Mouse (Mus musculus) layer of hippocampus, postnatal 25 days (tissue): ENCODE data around the gene Spag6. TPM values are rescaled to one million over a fixed set of nuclear protein-coding genes. Genes with fewer than 3 reads are reported as not detected.
A peak's percentile ranks its signal among the peaks of the same experiment; 100 is the strongest.

Experiments
- DNase-seq, 2 experiments: peaks; one replicate each; pipeline ENCODE4 v3.0.0; 2022; ENCODE audit warnings: mixed read lengths in 2 of 2, low spot score in 1 of 2; ENCODE audit errors: extremely low spot score in 1 of 2
- total RNA-seq, 2 experiments: library from RNA; stranded (reverse); gene quantifications; 2 replicates each; pipeline ENCODE4 v1.2.3; 2021

Gene Spag6
- total RNA-seq, 2 experiments from 2014 or later, result 3.8 to 5.5 TPM

GRCm38 (mm10) chr2:18687671-18688170, 6.1 kb upstream of the Spag6 start:
- no peak for DNase-seq

- DNase-seq, result no peak
Observed at GRCm38 (mm10) chr2:18688286-18688685, 5.5 kb upstream of the Spag6 start.

GRCm38 (mm10) chr2:18688708-18689063, 5.1 kb upstream of the Spag6 start:
- peak; percentile 42 to 43 for DNase-seq

- peak; percentile 36 to 41 for DNase-seq
Observed at GRCm38 (mm10) chr2:18689064-18689921, 4.5 kb upstream of the Spag6 start.

- peak; percentile 35 to 49 for DNase-seq
Observed at GRCm38 (mm10) chr2:18690055-18690691, 3.7 kb upstream of the Spag6 start.

- no peak for DNase-seq
Observed at GRCm38 (mm10) chr2:18690756-18691155, 3.1 kb upstream of the Spag6 start.

GRCm38 (mm10) chr2:18692031-18692430, 1.8 kb upstream of the Spag6 start:
- no peak for DNase-seq

- no peak for DNase-seq
Observed at GRCm38 (mm10) chr2:18692548-18692947, 1.3 kb upstream of the Spag6 start.

GRCm38 (mm10) chr2:18693491-18693870, 351 bp upstream of the Spag6 start:
- DNase-seq, result no peak

GRCm38 (mm10) chr2:18694611-18694950, 749 bp downstream of the Spag6 start:
- no peak for DNase-seq

- no peak for DNase-seq
Observed at GRCm38 (mm10) chr2:18695163-18695562, 1.3 kb downstream of the Spag6 start.

- DNase-seq, result no peak
Observed at GRCm38 (mm10) chr2:18695629-18696150, 1.9 kb downstream of the Spag6 start.

- no peak for DNase-seq
Observed at GRCm38 (mm10) chr2:18697591-18698244, 3.9 kb downstream of the Spag6 start.

GRCm38 (mm10) chr2:18698663-18699385, 5.0 kb downstream of the Spag6 start:
- no peak for DNase-seq

GRCm38 (mm10) chr2:18699401-18699990, 5.7 kb downstream of the Spag6 start:
- DNase-seq, result no peak

GRCm38 (mm10) chr2:18710356-18710755, 16.5 kb downstream of the Spag6 start:
- DNase-seq, result no peak

GRCm38 (mm10) chr2:18713071-18713470, 19.2 kb downstream of the Spag6 start:
- DNase-seq, result no peak

- no peak for DNase-seq
Observed at GRCm38 (mm10) chr2:18714337-18714736, 20.5 kb downstream of the Spag6 start.

- no peak for DNase-seq
Observed at GRCm38 (mm10) chr2:18718521-18718920, 24.7 kb downstream of the Spag6 start.

GRCm38 (mm10) chr2:18722208-18722830, 28.5 kb downstream of the Spag6 start:
- no peak for DNase-seq
